Mouse (Mus musculus) gastrocnemius, postnatal 25 days (tissue): ENCODE measurements at regions not wholly inside any gene's neighbourhood (a gene's known extent, or its start where the extent isn't known, plus 50 kb on each side); places are given as distances from the start of the nearest gene placed in this dataset.

Experiments
- DNase-seq: peaks from one replicate; pipeline ENCODE4 v3.0.0; 2022

DNA sequence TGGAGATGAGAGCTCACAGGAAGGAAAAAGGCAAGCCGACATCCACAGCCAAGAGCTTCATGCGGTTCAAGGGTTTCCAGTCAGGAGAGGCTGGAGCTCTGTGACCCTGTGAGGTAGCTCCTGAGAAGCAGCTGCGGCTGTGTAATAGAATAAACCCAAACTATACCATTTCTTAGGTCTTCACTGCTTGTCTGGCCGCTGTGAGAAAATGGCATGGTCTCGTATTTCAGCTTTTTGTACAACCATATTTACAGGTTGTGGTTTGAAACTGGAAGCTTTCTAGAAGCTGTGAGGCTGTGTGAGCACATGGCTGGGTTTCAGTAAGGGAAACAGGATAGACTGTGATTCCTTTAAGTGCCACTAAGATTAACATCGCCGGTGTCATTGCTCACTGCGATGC, 388.6 kb upstream of the Gm11114 start:
- no peak for DNase-seq

DNA sequence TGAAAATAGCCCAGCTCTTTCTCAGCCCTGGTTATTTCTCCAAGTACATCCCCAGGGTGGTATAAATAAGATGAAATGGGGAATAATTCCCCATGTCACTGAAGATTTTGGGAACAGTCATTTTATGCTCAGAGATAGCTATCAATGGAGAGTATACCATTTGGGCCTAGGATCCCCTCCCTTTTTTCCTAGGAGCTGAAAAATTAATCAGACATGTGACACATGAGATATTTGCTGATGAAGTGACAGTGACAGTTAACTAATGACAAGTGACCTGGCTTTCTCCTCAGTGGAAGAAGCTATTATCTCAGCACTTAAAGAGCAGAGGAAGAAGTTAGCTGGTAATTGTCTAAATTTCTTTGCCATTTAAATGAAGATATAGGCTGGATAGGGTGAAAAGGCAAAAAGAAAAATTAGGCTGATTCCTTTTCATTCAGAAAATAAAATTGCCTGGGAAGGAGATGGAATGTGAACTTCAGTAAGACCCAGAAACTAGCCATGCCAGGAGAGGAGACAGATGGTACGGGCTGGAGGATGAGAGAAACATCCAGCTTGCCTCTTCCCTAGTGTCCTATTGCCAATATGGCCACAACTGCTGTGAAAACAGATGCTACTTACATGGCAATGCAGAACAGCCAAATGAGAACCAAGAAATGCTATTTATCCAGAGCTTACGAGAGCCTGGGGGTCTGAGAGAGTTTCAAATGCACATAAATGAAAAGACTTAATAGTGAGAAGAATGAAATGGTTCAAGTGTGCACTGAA, 376.1 kb upstream of the Gm11114 start:
- no peak for DNase-seq

DNA sequence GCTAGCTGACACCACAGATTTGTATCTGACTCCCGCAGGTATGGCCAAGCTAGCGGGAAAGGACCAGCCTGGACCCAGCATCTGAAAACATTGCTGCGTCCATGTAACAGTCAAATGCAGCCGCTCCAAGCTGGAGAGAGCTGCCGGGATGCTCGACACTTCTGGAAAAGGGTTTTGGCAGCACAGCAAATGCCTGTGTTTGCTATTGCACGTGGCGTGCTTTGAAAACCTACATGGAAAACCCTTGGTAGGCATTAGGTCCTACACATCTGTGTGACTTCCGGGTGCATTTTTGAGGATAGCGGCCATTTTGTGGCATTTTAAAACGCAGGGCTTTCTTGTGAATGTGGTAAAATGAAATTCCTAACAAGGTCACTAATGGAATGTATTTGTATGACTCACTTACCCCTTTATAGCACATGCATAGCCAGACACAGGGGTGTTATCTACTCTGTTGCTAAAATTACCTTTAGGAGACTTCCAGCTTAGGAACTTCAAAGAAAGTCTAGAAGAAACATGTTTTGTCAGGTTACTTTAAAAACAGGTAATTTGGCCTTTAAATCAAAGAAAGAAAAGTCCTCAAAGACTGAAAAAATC, 345.9 kb upstream of the Gm11114 start:
- no peak for DNase-seq

DNA sequence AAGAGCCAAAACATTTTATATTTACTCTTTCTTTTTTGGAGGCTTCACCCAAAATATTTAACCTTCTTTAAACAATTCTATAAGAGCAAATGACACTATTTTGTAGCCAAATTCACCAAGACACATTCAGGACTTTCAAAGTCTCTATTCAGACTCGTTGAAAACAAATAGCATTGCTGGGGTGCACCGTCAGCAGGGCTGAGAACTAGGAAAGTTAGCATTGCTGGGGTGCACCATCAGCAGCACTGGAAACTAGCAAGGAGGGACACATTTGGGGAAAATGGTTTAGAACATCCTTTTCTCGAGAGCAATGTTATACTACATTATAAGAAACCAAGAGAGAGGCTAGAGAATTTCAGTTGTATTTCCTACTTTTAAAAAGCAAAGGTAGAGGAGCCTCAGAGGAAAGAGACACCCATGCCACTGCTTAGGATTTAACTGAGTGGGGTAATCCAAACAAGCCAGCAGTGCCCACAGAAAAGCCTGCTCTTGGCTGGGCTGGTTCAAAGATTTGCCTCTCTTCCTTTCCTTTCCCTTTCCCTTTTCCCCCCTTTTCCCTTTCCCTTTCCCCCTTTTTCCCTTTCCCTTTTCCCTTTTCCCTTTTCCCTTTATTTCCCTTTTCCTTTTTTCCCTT, 342.5 kb upstream of the Gm11114 start:
- no peak for DNase-seq

DNA sequence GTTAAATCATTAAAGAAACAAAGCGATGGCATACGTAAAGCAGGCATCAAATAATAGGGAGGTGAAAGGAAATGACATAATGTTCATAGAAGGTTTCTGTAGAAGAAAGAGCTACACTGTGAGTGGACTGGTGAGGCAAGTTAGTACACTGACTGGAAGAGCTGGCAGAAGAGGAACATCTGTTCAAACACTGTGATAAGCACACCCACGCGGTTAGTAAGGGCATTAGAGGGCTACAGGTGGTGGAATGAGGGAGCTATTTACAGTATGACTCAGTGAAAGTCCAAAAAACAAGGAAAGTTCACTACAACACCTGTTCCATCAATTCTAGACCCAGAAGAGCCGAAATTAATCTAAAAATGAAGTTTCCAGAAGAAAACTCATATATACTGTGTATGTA, 335.1 kb upstream of the Gm11114 start:
- no peak for DNase-seq

DNA sequence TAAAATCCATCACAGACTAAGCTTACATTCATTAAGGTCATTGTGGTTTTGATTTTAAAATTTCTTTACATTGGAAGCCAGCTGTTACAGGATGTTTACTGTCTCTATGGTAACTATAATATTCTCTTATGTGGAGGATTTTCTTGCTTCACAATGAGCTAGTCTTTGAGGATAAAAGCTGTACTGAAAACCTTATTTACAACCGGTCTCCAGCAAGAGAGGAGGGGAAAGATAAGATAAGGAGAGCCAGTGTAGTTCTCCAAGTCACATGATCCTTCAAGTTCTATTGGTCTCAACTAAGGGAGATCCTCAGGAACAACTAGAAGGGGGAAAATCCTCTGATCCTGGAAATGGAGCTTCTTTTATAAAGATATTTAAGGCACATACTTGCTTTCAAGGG, 309.2 kb upstream of the Gm11114 start:
- DNase-seq, result no peak

DNA sequence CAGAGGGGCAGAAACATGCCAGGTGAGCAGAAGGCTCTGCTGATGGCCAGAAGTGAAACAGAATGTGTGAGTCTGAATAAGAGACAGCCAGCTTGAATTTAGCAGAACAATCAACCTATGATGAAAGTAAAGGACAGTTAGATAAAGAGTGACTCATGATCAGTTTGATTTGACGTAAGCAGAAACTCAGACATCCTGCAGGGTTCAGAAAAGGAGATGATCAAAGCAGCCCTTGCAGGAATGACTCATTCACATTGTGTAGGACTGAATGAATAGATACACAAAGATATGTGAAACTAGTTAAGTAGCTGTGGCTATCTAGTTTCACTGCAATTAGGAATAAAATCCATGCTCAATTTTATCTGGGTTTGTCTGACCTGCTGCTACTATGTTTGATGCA, 301.2 kb upstream of the Gm11114 start:
- DNase-seq, result no peak

DNA sequence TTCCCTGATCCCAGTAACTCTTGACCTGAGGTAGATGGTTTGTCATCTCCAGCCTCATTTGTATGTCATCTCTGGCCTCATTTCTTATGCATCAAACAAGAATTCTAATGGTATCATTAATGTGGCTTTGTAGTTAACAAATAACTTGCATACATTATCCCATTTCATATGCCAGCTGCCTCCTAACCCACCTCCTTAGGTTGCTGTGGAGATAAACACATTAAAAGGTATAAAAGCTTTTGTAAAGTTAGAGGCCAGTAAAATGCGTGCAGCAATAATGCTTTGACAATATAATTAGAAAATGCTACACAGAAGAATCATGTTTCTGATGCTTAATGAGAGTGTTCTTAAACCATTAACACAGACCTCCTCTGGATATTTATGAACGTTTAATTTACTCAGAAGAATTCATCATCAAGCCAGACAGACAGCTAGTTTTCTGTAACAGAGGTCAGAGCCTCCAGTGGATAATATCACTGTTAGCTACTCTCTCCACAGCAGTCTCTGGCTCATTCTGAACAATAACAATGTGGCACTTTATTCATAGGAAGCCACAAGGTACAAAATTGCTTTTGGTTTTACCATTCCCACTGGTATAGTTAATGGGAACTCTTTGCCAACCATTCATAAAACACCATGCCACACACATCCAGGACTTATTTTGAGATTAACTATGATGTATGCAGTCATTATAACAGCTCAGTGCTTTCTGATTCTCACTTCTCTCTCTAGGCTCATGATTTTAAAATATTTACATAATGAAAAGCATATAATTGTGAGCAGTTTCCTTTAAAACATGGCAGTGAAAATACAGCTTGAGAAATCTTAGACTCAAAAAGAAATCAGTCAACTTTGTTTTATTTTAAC, 264.2 kb upstream of the Gm11114 start:
- DNase-seq, result no peak

DNA sequence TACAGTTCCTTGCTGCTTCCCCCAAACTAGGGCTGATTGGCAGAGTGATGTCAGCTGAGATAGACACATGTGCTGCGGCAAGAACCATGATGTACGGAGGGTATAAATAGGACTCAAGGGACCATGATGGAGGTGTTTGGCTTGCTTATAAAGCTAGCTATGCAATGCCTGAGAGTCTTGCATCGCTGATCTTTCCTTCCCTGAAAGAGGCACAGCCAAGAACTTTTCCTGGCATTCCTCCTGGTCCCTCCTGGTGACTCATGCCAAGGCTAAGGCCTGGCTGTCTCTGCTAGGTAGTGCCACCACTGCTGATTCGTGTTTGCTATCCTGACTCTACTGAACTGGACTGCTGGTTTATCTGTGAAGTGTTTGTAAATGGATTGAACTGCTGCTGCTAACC, 260.0 kb upstream of the Gm11114 start:
- no peak for DNase-seq

DNA sequence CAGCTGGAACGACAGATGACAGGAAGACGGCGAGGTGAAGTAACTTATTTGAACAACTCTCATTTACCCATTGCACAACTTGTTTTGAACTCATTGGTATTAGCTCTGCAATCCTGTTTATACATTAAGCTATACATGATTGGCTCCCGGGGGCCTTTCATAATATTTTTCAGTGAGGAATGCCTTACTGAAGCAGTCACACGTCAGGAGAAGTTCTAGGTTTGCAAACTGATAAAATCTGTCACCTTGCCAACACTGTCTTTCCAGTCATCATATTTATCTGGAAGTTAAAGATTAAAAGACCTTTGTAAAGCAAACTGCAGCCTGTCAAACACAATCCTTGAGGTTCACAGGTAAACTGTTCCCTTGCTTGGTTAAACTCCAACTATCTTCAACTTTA, 232.6 kb upstream of the Gm11114 start:
- no peak for DNase-seq

DNA sequence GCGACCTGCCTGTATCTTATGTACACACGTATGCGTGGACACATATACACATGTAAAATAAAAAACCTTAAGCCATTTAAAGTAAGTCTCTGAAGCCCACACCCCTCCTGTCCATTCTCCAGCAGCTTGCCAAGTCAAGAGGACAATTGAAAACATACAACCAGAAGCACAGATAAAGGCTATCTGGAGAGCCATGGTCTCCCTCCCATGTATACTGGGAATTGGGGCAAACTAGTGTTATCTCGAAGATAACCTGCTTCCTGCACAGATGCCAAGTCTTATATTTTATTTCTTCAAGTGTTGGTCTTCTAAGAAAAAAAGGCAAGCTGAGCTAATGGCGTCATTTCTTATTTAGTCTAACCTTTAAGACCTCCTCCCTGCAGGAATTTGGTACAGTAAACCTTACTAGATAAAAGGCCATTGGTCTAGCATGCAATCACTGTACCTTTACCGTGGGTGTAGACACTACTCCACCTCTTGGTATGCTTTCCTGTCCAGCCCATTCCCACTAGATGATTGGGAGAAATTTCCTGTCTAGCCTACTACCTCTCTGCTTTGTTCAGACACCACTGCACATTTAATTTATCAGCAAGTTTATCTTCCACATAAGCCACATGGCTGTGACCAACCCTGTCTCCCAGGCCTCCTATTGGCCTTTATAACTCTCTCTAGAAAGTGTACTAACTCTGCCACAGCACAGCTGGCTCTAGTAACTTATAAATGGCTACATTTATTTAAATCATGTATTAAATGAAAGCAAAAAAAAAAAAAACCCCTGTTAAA, 223.8 kb upstream of the Gm11114 start:
- DNase-seq, result no peak

DNA sequence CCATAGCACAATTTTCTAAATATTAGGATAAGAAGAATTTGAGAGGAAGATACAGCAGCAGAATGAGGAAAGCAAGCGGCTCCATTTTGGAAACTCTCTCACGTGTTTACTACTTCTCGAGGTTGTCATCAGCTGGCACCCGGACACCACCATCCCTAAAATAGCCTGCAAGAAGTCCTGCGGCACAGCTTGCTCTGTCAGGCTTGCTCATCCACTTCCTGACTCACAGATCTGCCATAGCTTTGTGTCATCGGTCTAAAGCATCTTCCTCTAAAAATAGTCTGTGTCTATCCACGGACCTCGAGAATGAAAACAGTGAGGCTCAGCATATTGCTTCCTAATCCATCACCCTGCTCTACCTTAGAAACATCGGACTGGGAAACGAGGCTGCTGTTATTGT, 222.3 kb upstream of the Gm11114 start:
- no peak for DNase-seq

DNA sequence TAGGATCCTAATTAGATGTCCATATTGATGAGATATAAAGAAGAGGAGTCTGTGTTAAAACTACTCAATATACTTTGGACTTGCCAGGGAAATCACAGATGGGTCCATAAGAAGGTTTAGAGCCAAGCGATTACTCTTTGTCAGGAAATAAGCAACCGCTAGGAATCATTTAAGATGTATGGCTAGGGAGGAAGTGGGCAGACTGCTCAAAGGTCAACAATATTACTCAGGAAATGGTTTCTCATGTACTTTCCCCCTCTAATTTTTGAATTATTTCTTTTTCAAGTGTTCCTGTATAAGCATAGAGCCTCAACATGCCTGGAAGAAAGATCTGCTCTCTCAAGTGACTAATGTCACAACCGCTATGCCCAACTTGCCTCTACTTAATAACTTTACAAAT, 217.3 kb upstream of the Gm11114 start:
- DNase-seq, result no peak

DNA sequence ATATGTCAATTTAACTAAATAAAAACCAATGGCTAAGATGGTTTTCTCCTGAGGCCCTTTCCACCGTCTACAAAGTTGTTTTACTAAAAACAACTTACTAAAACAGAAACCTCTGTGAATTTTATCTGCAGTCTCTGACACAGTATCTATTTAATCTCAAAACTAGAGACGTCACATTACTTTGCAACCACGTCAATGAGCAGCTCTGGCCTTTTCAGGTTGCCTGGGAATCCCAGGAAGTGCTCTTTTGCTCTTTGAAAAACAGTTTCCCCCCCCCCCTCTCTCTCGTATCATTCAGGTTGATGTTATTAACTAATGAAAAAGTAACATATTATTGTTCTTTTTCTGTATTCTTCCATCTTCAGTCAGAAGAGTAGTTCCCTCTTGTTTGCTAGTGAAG, 216.1 kb upstream of the Gm11114 start:
- DNase-seq, result no peak

DNA sequence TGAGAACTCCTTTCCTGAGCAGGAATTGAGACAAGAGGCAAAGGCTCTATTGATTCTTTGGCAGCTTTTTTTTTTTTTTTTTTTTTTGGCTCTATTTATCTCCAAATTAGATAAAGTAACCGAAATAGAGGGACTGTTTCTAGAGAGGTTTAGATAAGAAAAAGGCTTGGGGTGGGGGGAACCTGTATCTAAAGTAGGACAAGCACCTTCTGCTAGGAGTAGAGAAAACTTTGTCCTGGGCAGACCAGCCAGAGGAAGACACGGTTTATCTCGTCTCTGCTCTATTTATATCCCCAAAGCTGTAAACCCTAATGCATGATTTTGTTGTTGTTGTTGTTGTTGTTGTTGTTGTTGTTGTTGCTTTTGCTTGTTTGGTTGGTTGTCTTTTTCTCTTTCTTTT, 199.6 kb upstream of the Gm11114 start:
- no peak for DNase-seq

DNA sequence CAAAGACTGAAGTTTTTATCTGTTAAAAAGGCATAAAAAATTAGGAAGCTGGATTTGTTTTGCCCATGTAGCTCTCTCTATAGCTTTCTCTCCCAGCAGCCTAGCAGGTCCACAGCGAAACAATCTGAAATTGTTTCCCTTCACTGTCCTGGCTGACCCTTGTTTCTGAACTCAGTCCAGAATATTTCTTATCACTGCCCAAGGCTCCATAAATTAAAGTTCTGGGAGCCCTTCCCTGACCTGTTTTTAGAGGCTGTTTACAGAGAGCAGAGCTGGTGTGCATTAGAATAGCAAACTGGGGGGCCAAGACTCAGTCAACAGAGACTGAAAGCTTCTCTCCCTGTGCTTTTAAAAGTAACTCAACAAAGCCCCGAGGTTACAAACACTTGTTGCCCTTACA, 198.3 kb upstream of the Gm11114 start:
- DNase-seq, result no peak

DNA sequence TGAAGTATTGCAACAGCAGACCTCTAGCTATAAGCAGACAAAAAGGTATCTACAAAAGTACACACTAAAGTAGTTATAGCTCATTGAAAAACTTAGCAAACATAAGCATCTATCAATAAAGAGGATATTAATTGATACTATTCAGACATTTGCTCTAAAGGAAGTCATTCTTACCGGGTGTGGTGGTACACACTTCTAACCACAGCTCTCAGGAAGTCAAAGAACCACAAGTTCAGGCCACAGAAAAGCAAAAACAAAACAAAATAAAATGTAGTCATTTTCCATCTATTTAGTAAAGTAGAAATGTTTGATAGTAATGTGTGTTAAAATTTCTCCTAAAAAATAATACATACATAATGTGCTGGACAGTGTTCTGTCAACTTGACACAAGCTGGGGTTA, 192.5 kb upstream of the Gm11114 start:
- no peak for DNase-seq

DNA sequence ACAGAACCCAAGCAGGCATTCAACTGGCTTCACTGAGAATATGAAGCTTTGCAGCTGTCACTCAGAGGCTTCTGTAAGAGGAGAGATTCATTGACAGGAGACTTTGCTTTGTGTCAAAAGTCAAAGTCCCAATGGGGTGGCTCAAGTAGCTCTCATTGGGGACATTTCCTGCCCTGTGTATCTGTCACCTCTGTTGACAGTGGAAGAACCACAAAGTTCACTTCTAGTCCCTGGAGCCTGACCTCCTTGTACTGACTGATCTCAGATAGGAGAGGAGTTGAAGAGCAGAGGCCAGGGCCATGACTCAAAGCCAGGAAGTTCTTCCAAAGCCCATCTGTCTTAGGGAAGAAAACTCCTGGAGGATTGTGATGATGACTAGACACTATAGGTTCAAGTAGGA, 191.5 kb upstream of the Gm11114 start:
- DNase-seq, result no peak

DNA sequence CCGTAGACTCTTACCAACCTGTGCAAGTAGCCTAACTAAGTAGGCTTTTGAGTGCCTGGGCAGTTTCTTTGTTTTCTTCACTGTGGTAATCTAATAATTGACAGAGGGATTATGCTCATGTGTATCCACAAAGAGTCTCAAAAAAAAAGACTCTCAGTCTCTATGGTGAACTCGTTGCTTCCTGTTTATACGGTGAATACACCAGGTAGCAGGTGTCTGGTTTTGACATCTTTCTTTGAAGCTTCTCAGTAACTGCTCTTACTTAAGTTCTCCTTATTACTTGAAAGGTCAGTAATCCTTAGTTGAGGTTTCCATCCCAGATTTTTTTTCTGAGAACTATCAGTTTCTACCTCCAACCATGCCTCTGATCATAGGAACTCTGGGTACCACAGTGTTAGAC, 188.9 kb upstream of the Gm11114 start:
- no peak for DNase-seq

DNA sequence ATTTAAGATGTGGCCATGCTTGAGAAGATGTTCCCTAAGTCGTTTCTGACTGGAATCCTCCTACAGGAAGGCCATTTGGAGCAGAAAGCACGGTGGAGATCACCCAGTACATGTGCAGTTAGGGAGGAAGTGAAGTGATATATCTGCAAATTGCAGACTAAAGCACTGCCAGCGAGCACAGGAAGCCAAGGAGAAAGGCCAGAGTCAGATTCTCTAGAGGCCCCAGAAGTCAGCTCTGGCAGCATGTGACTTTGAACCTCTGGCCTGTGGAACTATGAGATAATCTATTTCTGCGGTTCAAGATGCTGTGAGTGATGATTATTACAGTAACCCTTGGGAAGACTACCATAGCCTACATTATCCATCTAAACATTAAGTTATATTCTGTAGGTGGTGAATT, 186.8 kb upstream of the Gm11114 start:
- DNase-seq, result peak; percentile 24

DNA sequence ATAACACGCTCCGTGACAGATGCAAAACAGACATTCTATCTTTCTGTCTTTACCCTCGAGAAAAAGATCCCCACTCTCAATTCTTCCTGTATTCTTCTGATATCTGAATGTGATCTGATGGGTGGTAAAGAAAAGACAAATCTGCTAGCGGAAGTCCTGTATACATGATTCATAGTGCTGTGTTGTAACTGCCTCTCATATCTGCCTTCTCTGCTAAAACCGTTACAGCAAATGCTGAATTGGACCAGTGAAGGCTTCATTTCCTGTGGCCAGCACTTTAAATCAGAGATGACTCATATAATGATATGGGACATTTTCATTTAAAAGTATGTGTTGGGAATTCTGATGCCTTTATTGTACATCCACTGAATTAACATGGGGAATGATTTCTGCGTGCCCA, 186.0 kb upstream of the Gm11114 start:
- DNase-seq, result no peak

DNA sequence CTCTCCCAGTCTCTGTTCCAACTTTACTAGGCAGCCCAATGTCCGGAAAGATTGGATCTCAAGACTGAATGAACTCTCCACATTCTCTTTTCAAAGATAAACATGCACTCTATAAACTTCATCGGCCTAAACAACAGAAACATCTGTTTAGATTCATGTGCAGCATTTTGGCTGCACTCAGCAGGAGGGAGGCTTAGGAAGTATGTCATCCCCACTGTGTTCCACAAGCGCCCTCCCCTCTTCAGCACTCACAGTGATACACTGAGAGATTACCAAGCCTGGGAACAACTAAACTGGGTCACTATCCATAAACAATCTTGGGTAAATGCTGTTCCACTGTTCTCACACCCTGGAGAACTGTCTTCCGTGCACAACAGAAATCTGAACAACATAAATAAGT, 185.5 kb upstream of the Gm11114 start:
- DNase-seq, result no peak
